Mouse (Mus musculus) spleen, adult 2 months (tissue): ENCODE measurements around the gene Nol11. TPM values are rescaled to one million over a fixed set of nuclear protein-coding genes. Genes with fewer than 3 reads are reported as not detected.
"Not testable (repeated sequence)": the region's sequence is repeated elsewhere in the genome, so short reads cannot be mapped to it uniquely, and the experiment has no call there.

Experiments
- DNase-seq, 2 experiments: peaks; one replicate each; pipeline versions ENCODE4 v3.0.0 to v3.0.0-alpha.2; 2012 to 2021; ENCODE audit warnings: low spot score in 2 of 2, low read depth in 1 of 2
- H3K27ac ChIP-seq: fragments of 200-500 bp; 2 replicates; pipeline ENCODE4 v1.5.1; 2012; ENCODE audit warnings: low read length, inconsistent platforms; ENCODE audit not compliant: insufficient read depth
- H3K27me3 ChIP-seq: fragments of 200-500 bp; 2 replicates; pipeline ENCODE4 v1.6.1; 2012; ENCODE audit warnings: mild to moderate bottlenecking, moderate library complexity, low read length, inconsistent platforms; ENCODE audit not compliant: control insufficient read depth, insufficient read depth
- H3K36me3 ChIP-seq: fragments of 200-500 bp; 2 replicates; pipeline ENCODE4 v1.6.1; 2012; ENCODE audit warnings: mild to moderate bottlenecking, low read length, inconsistent platforms; ENCODE audit not compliant: control insufficient read depth, insufficient read depth
- H3K4me1 ChIP-seq: fragments of 200-500 bp; 2 replicates; pipeline ENCODE4 v1.6.1; 2011; ENCODE audit warnings: inconsistent platforms; ENCODE audit not compliant: control insufficient read depth, insufficient read depth, insufficient read length
- H3K4me3 ChIP-seq: fragments of 200-500 bp; 2 replicates; pipeline ENCODE4 v1.5.1; 2011; ENCODE audit warnings: mild to moderate bottlenecking, inconsistent platforms; ENCODE audit not compliant: insufficient read depth, insufficient read length; ENCODE audit errors: extremely low read depth
- CTCF ChIP-seq: fragments of 200-500 bp; IDR thresholded peaks from 2 replicates; pipeline ENCODE4 v1.5.1; 2011; ENCODE audit warnings: mild to moderate bottlenecking, inconsistent platforms; ENCODE audit not compliant: insufficient read depth, insufficient read length, insufficient replicate concordance; ENCODE audit errors: extremely low read depth
- POLR2A ChIP-seq: fragments of 200-500 bp; IDR thresholded peaks from 2 replicates; pipeline ENCODE4 v1.6.1; 2011; ENCODE audit warnings: low read depth, low read length, inconsistent platforms
- WGBS: fragments of 180-500 bp; shearing (Covaris S2); methylation state at CpG from one replicate; pipeline ENCODE4 v1.1.7; 2018; 5-methylcytosine and 5-hydroxymethylcytosine counted together
- polyA plus RNA-seq: library from polyadenylated mRNA; depleted of rRNA; stranded (reverse); fragments of >200 nt; gene quantifications from 2 replicates; pipeline ENCODE4 v1.2.3, GENCODE M21; 2012

The Nol11 gene
- polyA plus RNA-seq, 1 experiment, result 4.7 TPM

- H3K36me3 ChIP-seq, result no peaks in the 10 kb centered on the region
- no peak for TF ChIP-seq CTCF
- no peak for TF ChIP-seq POLR2A
- WGBS, result 65% methylated on average over 2 of the region's 2 CpGs
- no peaks in the 10 kb centered on the region; the same call in 1 of the 2 replicates for H3K4me1 ChIP-seq
- DNase-seq, result no peak
- H3K4me3 ChIP-seq, result no peak overlapping the region
- H3K27me3 ChIP-seq, result no peaks in the 10 kb centered on the region
- no peak overlapping the region for H3K27ac ChIP-seq
Observed at GRCm38 (mm10) chr11:107142382-107142781, 46.8 kb downstream of the Nol11 start.

DNA sequence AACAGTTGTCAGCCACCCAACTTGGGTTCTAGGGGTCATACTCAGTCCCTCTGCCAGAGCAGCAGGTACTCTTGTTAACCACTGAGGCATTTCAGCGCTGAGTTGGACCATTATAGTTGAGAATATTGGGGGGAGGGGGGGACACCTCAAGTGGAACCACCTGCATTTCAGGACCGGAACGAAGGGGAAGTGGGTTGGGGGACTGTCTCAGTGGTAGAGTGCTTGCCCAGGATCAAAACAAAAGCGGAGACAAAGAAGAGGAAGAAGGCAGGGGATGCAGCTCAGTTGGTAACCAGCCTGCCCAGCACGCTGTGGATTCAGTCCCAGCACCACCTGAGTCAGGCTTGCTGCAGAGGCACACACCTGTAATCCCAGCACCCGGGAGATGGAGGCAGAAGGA is 48.4 kb downstream of the Nol11 start:
- peak overlapping the region; percentile 59 for H3K27ac ChIP-seq
- no peak overlapping the region for H3K4me3 ChIP-seq
- WGBS, result 3% methylated on average over 6 of the region's 6 CpGs
- TF ChIP-seq CTCF (no peak), POLR2A (no peak)
- H3K36me3 ChIP-seq, result no peaks in the 10 kb centered on the region
- peak in 1 of 2 experiments; percentile 60 for DNase-seq
- no peaks in the 10 kb centered on the region for H3K27me3 ChIP-seq
- no peaks in the 10 kb centered on the region; the same call in 1 of the 2 replicates for H3K4me1 ChIP-seq

DNA sequence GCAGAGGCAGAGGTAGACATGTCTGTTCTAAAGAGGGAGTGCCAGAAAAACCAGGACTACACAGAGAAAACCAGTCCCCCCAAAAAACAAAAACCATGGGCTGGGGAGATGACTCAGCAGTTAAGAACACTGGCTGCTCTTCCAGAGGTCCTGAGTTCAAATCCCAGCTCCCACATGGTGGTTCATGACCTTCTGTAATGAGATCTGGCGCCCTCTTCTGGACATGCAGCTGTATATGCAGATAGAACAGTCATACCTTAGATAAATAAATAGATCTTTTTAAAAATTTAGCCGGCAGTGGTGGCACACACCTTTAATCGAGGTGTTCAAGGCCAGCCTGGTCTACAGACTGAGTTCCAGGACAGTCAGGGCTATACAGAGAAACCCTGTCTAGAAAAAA is 50.5 kb downstream of the Nol11 start:
- WGBS, result 64% methylated on average over 3 of the region's 3 CpGs
- Histone ChIP-seq H3K27ac (no peak overlapping the region), H3K4me3 (no peak overlapping the region), H3K36me3 (no peaks in the 10 kb centered on the region), H3K4me1 (no peaks in the 10 kb centered on the region; the same call in 1 of the 2 replicates), H3K27me3 (no peaks in the 10 kb centered on the region)
- peak in 1 of 2 experiments; percentile 46 for DNase-seq
- TF ChIP-seq CTCF (no peak), POLR2A (no peak)

GRCm38 (mm10) chr11:107137593-107137992 is 51.6 kb downstream of the Nol11 start:
- TF ChIP-seq POLR2A, result no peak
- TF ChIP-seq CTCF, result no peak
- WGBS, result 96% methylated on average over 6 of the region's 6 CpGs
- Histone ChIP-seq H3K4me3 (no peak overlapping the region), H3K4me1 (no peaks in the 10 kb centered on the region; the same call in 1 of the 2 replicates), H3K36me3 (no peaks in the 10 kb centered on the region), H3K27ac (no peak overlapping the region), H3K27me3 (no peaks in the 10 kb centered on the region)
- DNase-seq, result no peak

- H3K27me3 ChIP-seq, H3K27ac ChIP-seq, DNase-seq, H3K4me1 ChIP-seq, H3K36me3 ChIP-seq, H3K4me3 ChIP-seq: not testable (repeated sequence)
- 84% methylated on average over 10 of the region's 10 CpGs for WGBS
Observed at GRCm38 (mm10) chr11:107136458-107136857, 52.7 kb downstream of the Nol11 start.

- H3K4me3 ChIP-seq, result no peak overlapping the region
- no peaks in the 10 kb centered on the region for H3K36me3 ChIP-seq
- WGBS, result 75% methylated on average over 3 of the region's 3 CpGs
- no peak for DNase-seq
- no peaks in the 10 kb centered on the region; the same call in none of the 2 replicates for H3K4me1 ChIP-seq
- TF ChIP-seq CTCF, result no peak
- TF ChIP-seq POLR2A, result no peak
- no peak overlapping the region for H3K27ac ChIP-seq
- H3K27me3 ChIP-seq, result 0 out of 2 replicates have a peak, but pooled peaks cover 3% of the 10 kb centered on the region
Observed at GRCm38 (mm10) chr11:107135741-107136140, 53.4 kb downstream of the Nol11 start.

DNA sequence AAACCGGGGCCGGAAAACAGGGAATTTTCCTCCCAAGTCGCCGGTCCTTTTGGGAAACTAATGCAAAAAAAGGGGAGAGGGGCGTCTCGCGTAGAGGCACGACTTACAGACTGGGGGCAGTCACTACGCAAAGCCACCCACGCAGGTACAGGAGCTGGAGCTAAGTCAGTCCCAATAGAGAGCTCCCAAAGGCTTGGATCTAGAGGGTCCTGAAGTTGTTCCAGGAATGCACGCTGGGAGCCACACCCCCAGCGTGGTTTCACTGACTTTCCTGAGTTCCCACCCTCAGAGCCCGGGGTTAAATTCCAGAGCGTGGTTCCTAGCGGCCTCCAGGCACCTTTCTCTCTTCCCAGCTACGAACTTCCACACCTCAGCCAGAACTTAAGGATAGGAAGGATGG is 56.8 kb downstream of the Nol11 start:
- 0 out of 2 replicates have a peak, but pooled peaks cover 3% of the 10 kb centered on the region for H3K27me3 ChIP-seq
- no peak for DNase-seq
- TF ChIP-seq POLR2A, result no peak
- no peak for TF ChIP-seq CTCF
- 14% methylated on average over 16 of the region's 16 CpGs for WGBS
- peak overlapping the region; percentile 55 for H3K27ac ChIP-seq
- peaks cover 2% of the 10 kb centered on the region for H3K4me1 ChIP-seq
- H3K36me3 ChIP-seq, result no peaks in the 10 kb centered on the region
- peak overlapping the region; percentile 52; the same call in 1 of the 2 replicates for H3K4me3 ChIP-seq
